Mouse (Mus musculus) CD8-positive naive resting alpha-beta T cell, adult 57 days (primary cell): ENCODE measurements around the gene Praf2. TPM values are rescaled to one million over a fixed set of nuclear protein-coding genes. Genes with fewer than 3 reads are reported as not detected.

ENCODE experiments used
- total RNA-seq: library from RNA; stranded (reverse); gene quantifications from one replicate; pipeline ENCODE4 v1.2.4, GENCODE M21; 2023

Praf2 gene
- 17.0 TPM for total RNA-seq

GRCm38 (mm10) chrX:7728215-7728921 lies at the start of gene Praf2:
Gene Praf2, plus strand, starts transcription at chrX:7728439.

GRCm38 (mm10) chrX:7680864-7681263 lies 47.4 kb upstream of the Praf2 start, which contains the start of gene Magix:
Gene Magix, minus strand, starts transcription at chrX:7681251.

GRCm38 (mm10) chrX:7696954-7697381 lies 31.3 kb upstream of the Praf2 start, which contains the start of gene Gpkow:
Gene Gpkow, plus strand, starts transcription at chrX:7697131.

DNA sequence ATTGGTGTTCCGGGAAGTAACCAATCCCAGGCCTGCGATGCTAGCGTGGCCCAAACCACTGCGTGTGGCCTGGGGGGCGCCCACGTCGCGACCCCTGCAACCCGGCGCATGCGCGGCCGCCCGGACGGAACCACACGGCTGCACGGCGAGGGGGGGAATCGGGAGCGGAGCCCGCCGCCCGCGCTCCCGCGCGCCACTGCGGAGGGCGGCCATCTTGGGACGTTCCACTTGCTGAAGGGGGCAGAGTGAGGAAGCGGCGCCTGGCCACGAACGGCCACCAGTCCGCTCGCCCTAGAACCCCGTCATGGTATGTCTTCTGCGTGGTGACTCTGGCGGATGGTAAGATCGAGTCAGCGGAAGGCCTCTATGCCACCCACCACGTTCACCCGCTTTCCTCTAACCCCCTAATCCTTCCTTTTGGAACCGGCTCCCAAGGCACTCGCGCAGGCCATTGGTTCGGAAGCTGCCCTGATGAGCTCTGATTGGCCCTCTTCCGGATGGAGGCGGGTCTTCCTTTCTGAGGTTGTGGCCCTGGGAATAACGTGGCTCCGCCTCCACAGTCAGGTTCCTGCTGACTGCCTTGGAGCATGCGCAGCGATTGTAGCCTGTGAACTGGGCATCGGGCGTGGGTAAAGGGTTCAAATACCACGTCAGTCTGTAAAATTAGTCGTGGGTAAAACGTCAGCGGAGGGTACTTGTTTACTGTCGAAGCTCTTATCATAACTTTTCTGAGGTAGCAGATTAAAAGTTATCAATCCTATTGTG lies 13.9 kb upstream of the Praf2 start, which contains the start of gene Wdr45:
Gene Wdr45, plus strand, starts transcription at position 199 of the 765 bp plus-strand sequence.

DNA sequence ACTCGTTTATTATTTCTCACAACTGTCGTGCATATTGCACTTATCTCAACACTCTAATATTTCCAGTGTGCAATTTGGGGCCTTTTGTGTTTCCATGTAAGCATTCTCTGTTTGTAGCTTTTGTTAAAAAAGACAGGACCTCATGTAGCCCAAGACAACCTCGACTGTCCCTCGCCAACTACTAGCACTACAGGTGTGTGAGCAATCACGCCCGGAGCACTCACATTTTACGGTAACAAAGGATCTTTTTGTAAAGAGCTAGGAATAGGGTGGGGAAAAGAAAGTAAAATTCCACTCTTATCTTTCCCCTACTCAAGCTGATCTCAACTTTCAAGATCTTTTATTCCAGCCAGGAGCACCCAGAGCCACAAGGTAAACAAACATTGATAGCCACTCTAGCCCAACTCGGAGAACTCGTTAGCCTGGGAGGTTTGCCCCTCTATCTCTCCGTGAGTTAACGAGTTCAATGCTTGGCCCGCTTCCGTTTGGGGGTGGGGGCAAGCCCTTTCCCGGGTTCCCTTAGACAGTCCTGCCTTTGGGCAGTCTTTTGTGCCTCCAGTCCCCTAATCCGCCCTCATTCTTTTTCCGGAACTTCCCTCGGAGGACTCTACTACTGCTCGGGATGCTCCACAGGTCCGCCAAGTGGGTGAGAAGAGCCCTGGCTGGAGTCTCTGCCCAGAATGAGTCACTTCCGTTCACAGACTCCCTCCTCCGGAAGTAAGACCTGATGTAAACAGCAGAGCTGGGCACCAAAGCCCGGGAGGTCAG lies 6.5 kb upstream of the Praf2 start, which contains the start of gene Gm45208:
Gene Gm45208, plus strand, starts transcription at position 732 of the 768 bp plus-strand sequence.

GRCm38 (mm10) chrX:7750432-7751116 lies 22.3 kb downstream of the Praf2 start, which contains the start of gene Ccdc120:
Gene Ccdc120, minus strand, starts transcription at chrX:7750905.

GRCm38 (mm10) chrX:7762137-7762920 lies 34.1 kb downstream of the Praf2 start, which contains the start of gene Tfe3:
Gene Tfe3, plus strand, starts transcription at chrX:7762560.

Other genes with a start within 250 kb of the Praf2 start
- 1.1 TPM for gene Foxp3, start 154.8 kb upstream of the Praf2 start, total RNA-seq
- gene Ppp1r3f, start 154.2 kb upstream of the Praf2 start, total RNA-seq: 18.8 TPM
- gene Ccdc22, start 122.9 kb upstream of the Praf2 start, total RNA-seq: 27.6 TPM
- gene Cacna1f, start 121.4 kb upstream of the Praf2 start, total RNA-seq: not detected
- 0.49 TPM for gene Syp, start 90.0 kb upstream of the Praf2 start, total RNA-seq
- 31.4 TPM for gene Prickle3, start 71.2 kb upstream of the Praf2 start, total RNA-seq
- gene Plp2, start 57.0 kb upstream of the Praf2 start, total RNA-seq: 43.3 TPM
- not detected for gene Magix, start 47.2 kb upstream of the Praf2 start, total RNA-seq
- 49.5 TPM for gene Gpkow, start 31.3 kb upstream of the Praf2 start, total RNA-seq
- gene Wdr45, start 14.1 kb upstream of the Praf2 start, total RNA-seq: 111 TPM
- not detected for gene Gm45208, start 6.2 kb upstream of the Praf2 start, total RNA-seq
- not detected for gene Ccdc120, start 22.5 kb downstream of the Praf2 start, total RNA-seq
- 22.2 TPM for gene Tfe3, start 34.1 kb downstream of the Praf2 start, total RNA-seq
- 175 TPM for gene Gripap1, start 61.3 kb downstream of the Praf2 start, total RNA-seq
- gene Kcnd1, start 93.8 kb downstream of the Praf2 start, total RNA-seq: 0.80 TPM
- gene Otud5, start 112.9 kb downstream of the Praf2 start, total RNA-seq: 214 TPM
- gene Pim2, start 149.8 kb downstream of the Praf2 start, total RNA-seq: 121 TPM
- gene Slc35a2, start 155.6 kb downstream of the Praf2 start, total RNA-seq: 38.3 TPM
- gene Pqbp1, start 170.8 kb downstream of the Praf2 start, total RNA-seq: 68.3 TPM
- 31.9 TPM for gene Timm17b, start 170.9 kb downstream of the Praf2 start, total RNA-seq
- gene Gm10491, start 179.4 kb downstream of the Praf2 start, total RNA-seq: not detected
- not detected for gene Gm10490, start 181.1 kb downstream of the Praf2 start, total RNA-seq
- gene Pcsk1n, start 191.4 kb downstream of the Praf2 start, total RNA-seq: not detected
- not detected for gene Eras, start 200.2 kb downstream of the Praf2 start, total RNA-seq
- gene Hdac6, start 219.4 kb downstream of the Praf2 start, total RNA-seq: 11.2 TPM
- 0.61 TPM for gene Gata1, start 249.6 kb downstream of the Praf2 start, total RNA-seq